Mouse (Mus musculus) G1E (cell line): ENCODE results near the gene Ptprm.

ENCODE experiments used
- CTCF ChIP-seq: IDR thresholded peaks from 2 replicates; pipeline ENCODE4 v1.5.1; 2012; ENCODE audit warnings: low read depth, low read length, inconsistent platforms, mixed read lengths
- GATA1 ChIP-seq: IDR thresholded peaks from 2 replicates; pipeline ENCODE4 v1.6.1; 2012; ENCODE audit warnings: borderline replicate concordance, low read length, inconsistent platforms, mixed read lengths
- POLR2AphosphoS5 ChIP-seq: IDR thresholded peaks from 2 replicates; pipeline ENCODE4 v1.6.1; 2012; ENCODE audit warnings: low read depth, low read length, inconsistent platforms; ENCODE audit not compliant: insufficient replicate concordance
- TAL1 ChIP-seq: conservative IDR thresholded peaks from 2 replicates; pipeline ENCODE4 v1.6.1; 2012; ENCODE audit warnings: low read depth, low read length, inconsistent platforms, mixed read lengths

GRCm38 (mm10) chr17:67016501-67016900, 337.8 kb downstream of the Ptprm start:
- TF ChIP-seq GATA1 (no peak), CTCF (no peak), POLR2AphosphoS5 (no peak), TAL1 (no peak)
